Mouse (Mus musculus): ENCODE data around the gene Khdrbs1.
"Not testable (repeated sequence)": the region's sequence is repeated elsewhere in the genome, so short reads cannot be mapped to it uniquely, and the experiment has no call there.

Khdrbs1 gene

DNA sequence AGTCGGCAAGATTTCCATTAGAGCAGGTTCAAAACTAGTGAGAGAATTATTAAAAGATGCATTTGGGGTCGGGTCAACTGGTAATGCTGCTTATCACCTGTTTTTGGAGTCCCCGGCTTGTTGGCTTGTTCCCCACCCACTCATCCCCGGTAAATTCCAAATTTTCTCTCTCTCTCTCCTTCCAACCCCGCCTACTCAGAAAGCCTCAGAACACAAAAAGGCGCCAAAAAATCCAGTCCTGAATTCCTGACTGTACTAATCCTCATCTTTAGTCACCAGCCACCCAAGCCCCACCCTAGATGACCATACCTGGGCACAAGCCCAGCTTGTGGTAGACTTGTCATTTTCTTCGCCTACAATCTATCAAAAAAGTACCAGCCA lies 897 bp upstream of the Khdrbs1 start:
- DNase-seq = no peak

DNA sequence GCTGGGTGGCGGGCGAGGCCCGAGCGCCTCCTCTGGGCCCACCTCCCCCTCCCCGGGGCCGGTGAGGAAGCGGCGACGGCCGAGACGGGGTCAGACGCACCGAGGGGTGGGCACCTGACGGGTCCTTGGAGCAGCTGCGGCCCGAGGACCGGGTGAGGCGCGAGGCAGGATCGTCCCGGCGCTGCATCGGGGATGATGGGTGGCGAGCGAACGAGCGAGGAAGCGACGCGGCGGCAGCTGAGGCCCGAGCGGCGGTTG lies 200 bp downstream of the Khdrbs1 start:
- DNase-seq = no peak

DNA sequence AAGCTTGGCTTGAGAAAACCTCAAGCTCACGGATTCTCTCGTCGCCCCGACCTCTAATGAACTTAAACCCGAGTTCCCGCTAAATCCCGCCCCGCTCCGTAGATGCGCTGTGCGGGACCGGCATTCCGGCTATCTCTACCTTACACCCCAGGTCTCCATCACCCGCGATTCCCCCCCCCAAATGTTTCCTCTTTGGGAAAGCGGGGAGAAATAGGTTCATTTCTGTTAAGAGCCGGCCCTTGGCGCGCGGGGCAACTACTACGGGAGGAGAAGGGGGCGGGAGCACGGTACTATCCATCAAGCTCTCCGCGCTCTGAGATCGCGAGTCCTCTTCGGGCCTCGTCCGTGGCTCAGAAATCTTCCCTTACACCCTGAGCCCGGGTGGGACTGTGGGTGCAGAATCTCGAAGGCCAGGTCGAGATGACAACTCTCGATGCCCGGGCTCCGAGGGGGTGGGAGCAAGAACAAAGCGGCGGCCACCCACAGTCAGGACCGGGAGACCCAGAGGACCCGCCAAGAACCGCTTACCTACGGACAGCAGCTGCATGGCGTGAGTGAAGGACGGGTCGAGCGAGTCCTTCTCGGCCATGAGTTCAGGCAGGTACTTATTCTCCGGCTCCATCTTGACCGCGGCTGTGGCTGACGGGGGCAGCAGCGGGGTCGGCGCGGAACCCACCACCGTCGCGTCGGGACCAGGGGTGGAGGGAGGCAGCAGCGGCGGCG lies 691 bp downstream of the Khdrbs1 start:
- DNase-seq = peak; percentile 64

DNA sequence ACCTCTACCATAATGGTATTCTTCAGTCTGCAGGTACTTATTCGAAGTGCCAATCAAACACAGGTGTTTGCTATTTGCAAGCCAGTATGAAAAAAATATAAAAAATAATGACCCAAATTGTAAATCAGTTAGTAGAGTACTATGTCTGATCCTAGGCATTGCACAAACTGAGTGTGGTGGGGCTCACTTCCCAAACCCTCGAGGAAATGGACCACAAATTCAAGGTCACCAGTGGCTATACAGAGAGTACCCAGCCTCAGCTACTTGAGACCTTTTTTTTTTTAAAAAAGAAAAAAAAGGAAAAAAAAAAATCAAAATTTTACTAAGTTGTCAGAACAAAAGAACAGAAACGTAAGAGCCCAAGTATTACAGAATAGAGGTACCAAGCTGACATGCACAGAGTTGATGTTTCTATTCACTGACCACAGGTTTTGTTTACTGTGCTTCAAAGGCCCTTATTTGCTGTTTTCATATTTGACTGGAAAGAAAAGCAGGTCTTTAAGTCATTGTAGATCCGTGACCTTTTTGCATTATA lies 2.9 kb downstream of the Khdrbs1 start:
- DNase-seq = no peak

DNA sequence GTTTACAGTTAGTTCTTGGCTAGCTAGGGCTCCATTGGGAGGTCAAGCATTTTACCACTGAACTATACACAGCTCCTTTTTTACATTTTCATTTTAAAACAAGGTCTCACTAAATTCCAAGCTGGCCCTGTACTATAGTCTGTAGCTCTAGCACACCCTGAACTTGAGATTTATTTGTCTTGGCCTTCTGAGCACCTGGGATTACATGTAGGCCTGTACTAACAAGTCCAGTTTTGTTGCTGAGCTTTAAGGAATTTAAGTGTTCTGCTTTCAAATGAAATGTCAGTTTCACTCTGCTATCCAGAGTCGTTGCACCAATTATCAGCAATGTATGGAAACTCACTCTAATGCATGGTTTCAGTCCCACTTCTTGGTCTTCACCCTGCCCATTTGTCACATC lies 5.9 kb downstream of the Khdrbs1 start:
- DNase-seq = no peak

DNA sequence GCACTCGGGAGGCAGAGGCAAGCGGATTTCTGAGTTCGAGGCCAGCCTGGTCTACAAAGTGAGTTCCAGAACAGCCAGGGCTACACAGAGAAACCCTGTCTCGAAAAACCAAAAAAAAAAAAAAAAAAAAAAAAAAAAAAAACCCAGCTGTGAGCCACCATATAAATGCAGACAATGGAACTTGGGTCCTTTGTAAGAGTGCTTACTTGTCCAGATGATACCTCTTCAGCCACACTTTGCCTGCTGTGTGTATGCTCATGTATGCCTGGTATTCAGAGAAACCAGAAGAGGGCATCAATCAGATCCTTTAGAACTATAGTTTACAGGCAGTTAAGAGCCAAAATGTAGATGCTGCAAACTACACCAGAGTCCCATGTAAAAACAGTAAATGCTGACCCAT lies 6.6 kb downstream of the Khdrbs1 start:
- DNase-seq = not testable (repeated sequence)

DNA sequence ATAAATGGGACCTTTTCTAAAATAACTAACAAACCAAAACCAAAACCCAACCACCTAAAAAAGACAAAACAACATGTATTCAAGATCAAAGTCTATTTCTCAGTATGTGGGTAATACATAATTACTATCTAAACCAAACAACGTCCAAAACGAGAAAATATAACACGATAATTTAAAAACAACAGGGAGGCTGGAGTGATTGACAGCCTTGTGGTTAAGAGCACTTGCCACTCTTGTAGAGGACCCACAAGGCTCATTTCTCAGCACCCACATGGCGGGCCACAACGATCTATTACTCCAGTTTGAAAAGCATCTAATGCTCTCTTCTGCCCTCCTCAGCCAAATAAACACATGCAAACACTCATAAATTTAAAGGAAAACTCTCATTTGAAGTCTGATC lies 10.7 kb downstream of the Khdrbs1 start:
- no peak for DNase-seq

DNA sequence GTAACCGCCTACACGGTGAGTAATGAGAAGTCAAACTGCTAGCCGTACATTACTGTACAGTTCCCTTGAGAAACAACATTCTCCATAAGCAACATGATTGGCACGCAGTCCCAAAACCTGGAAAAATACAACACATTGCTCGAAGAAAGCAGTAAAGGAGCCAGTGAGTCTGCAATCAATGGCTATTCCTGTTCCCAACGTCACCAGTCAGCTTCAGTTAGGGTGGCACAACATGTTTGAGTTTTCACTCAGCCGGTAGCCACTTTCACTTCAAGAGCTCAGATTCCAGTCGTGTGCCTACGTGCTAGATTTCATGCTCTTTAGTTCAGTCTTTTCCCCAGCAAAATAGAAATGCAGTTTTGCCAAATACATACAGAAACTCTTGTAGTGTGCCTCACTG lies 25.8 kb downstream of the Khdrbs1 start:
- DNase-seq = no peak

DNA sequence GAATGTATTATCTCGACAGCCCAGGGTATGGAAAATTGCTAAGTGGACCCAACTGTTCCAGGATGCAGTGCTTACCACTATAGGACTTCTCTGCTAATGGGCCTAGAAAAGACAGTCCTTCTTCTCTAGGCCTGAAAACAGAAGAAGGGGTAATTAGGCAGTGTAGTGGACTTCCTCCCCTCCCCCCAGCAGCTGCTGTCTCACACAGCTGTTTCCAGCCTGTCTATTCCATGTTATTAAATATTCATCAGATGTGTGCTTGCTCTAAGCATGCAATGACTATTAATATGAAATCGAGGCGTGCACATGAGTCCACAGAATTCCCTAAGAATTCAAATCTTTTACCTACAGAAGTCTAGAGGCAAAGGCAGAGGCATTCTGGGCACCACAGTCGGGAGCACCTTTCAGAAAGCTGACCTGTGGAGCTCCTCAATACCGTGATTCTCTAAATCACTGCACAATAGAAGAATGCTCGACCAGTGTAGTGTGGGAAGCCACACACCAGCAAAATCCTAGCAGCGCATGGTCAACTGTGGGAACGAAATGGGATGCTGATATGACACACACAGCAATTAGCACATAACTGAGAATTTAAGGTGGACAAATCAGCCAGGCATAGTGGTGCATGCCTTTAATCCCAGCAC lies 32.5 kb downstream of the Khdrbs1 start:
- no peak for DNase-seq

DNA sequence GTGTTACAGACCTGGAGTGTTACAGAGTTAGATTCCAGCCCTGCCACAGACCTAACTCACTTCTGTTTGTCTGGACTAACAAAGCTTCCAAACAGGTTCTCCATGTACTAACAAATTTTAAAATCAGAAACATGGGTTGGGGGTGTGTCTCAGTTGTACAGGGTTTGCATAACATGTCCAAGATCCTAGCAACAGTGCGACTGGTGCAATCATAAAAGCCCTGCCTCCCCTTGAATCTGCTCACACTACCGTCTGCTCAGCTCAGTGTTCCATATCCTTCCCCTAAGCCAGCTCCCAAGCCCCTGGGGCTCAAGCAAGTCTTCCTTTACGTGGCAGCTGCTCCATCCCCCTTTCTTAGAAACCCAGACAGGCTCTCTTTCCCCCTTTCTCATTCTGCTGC lies 35.4 kb downstream of the Khdrbs1 start:
- no peak for DNase-seq

DNA sequence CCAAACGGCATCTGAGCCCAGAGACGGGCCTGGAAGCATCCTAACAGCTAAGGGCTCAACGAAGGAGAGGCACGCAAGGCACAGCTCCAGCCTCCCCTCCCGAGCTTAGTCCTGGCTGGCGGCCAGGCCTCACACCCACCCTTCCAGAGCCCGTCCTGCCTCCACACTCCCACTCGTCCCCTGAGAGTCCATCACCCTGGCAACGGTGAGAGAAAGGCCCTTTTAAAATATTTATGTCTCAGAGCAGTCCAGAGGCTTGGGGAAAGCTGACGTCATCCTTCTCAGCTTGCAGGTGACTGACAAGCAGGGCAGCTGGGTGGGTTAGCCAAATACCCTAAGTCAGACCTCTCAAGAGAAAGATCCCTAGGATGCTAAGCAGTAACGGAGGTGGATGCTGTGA lies 39.6 kb downstream of the Khdrbs1 start:
- peak; percentile 60 for DNase-seq

DNA sequence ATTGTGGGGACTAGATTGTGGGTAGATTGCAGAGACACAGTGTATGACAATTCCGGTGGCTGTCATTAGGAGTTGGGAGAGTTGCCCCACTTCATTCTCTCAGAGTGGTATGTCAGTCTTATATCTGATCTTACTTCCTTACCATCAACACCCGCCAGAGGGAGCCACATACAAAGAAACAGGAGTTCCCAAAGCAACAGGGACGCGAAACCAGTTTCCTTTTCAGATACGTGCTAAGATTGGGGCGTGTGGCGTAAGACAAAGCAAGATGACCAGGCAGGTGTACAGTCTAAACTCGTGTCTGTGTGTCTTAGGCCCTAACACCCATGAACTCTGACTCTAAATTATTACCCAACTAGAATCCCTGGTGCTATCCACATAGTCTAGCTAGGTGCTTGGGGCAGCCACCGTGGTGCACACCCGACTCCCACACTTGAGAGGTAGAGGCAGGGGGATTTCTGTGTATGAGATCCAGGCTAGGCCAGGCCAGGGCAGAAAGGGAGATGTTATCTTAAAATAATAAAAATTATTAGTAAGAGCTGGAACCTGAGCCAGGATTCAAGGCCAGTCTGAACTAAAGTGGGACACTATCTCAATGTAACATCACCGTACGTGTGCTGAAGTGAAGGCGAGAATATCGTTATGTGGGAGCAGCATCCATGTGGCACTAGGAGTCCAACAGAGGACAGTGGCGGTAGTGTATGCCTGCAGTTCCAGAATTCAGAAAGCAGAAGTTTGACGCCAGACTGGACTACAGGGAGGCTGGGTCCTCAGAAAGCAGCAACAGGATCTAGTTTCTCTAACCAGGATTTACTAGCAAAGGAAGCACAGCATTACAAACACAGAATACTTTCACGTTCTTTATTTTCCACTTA lies 40.4 kb downstream of the Khdrbs1 start:
- DNase-seq = peak; percentile 86

DNA sequence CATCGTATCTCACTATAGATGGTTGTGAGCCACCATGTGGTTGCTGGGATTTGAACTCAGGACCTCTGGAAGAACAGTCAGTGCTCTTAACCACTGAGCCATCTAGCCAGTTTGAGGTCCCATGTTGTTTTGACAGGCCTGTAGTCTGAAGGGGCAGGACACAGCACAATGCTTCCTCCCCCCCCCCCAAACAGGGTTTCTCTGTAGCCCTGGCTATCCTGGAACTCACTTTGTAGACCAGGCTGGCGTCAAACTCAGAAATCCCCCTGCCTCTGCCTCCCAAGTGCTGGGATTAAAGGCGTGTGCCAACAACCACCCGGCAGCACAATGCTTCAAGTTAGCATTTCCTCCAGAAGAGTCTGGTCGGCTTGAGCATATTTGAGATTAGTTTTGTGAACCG lies 41.4 kb downstream of the Khdrbs1 start:
- not testable (repeated sequence) for DNase-seq

DNA sequence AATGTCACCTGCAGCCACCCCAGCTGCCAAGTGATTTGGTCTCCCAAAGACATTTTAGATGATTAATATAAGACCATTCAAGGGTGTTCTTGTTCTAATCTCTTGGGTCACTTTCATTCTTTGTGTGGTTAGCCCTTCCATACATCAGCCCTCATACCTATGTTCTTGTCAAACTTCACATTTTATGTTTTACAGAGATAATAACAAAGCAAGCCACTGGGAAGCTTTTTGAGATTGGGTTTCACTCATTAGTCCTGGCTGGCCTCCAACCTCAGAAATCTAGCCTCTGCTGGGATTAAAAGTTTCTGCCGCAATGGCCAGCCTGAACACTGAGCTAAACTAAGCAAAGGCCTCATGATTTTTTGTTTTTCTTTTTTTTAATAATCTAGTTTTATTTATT lies 41.9 kb downstream of the Khdrbs1 start:
- DNase-seq = no peak

DNA sequence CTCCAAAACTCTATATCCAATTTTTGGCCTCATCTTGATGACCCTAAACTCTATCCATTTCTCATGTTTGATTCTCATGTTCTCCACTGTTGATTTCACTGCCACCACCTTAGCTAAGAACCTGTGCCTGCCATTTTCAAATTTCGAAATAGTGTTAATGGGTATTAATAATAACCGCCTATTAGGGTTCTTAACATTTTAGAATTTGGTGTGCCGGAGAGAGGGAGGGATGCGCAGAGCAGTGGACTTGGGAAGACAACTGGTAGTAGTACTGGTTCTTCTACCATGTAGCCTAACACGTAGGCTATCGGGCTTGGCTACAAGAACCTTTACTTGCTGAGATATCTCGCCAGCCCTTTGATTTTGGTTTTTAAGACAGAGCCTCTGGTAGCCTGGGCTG lies 44.9 kb downstream of the Khdrbs1 start:
- DNase-seq = no peak

DNA sequence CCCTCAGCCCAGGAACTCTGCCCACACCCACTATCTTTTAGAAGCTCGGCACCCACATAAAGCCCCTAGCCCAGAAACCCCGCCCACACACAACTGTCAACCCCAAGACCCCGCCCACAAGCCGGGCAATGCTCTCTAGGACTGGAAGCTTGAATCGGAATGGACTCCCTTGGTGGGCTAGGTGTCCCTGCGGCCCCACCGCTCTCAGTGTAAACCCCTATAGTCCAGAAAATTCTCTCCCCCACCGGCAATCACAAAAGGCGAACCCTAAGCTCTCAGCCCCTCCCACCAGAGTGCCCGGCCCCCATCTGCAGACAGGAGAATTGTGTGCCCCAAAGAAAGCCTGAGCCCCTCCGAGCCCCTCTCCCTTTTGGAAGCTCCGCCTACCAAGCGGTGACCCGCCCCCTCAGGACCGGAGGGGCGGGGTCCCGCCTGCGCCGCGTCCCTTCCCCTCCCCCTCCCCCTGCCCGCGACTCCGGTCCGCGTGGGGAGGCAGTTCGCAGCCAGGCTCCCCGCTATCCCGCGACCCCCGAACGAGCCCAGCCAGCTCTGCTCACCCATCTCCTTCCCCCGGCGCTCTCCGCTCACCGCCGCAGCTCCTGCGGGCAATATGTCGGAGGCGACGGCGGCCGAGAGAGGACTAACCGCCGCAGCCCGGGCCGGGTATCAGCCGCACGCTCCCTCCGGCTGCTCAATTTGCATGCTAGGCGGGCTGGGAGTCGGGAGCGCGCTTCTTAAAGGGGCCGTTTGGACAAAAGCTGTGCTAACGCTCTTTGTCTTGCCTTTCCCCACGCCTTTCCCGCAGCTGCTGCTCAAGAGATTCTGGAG lies 45.7 kb downstream of the Khdrbs1 start, which contains the start of gene Tmem39b:
Tmem39b (minus strand) TSS at position 681 of the 828 bp plus-strand sequence.
- DNase-seq = peak; percentile 92

DNA sequence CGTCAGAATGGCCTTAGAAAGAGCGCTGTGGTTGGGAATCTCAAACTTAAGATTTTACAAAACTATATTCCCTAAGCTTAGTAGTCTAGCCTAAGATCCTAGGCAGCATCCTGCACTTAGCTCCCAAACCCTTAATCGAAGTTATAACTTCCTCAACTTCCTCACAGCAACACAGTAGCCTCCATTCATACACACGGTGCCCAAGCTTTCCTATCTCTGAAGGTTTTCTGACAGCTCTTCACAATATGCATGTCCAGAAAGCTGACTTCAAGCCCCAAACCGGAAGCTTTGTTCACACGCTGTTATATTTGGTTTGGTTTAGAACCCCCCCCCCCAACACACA lies 46.3 kb downstream of the Khdrbs1 start:
- no peak for DNase-seq

DNA sequence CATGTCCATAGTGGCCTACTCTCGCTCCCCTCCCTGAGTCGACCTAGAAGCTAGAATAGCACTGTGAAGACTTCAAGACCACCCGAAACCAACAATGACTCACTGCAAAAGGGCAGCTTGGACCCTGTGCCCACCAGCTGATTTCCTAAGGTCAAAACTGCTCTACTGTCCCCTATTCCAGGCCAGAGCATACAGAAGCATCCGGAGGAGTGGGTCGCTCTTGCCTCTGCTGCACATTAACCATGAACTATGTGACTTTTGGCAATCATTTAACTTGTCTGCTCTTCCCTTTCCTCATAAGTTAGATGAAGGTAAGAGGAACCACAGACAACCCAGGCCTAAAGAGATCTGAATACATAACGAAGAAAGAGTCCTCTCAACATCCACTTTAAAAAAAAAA lies 57.6 kb downstream of the Khdrbs1 start:
- no peak for DNase-seq

DNA sequence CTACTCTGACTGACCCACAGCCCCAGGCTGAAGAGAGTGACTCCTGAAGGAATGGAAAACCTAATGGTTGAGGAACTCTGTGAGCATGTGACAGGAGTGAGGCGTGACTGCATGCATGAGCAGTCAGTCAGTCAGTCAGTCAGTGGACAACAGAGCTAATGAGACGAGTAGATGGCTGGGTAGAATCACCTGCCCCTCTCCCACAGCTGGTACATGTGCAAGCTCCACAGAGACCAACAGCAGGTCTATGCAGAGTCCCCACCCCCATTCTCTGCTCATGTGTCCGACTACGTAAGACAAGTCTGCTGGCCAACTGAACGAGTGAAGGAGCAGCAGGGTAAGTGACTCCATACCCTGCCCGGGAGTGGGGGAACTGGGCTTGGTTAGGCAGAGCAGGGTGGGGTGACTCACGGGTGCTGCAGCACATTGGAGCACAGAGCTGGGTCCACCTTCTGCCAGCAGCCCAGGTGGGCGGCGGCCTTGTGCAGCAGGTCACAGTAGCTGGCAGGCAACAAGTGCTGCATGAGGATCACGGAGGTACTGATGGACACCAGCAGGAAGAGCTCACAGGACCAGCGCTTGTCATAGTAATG lies 58.1 kb downstream of the Khdrbs1 start:
- DNase-seq = no peak

DNA sequence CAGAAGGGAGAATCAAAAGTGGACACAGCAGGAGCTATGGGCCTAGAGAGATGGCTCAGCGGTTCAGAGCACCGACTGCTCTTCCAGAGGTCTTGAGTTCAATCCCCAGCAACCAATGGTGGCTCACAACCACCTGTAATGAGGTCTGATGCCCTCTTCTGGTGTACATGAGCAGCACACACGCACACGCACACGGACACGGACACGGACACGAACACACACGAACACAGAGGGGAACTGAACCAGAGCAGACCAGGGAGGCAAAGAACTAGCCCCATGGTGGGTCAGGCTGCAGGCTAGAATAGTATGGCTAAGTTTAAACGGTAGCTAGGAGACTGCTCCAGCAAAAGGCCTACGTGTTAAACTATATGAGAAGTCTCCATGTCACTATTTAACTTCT lies 60.3 kb downstream of the Khdrbs1 start:
- DNase-seq = no peak

DNA sequence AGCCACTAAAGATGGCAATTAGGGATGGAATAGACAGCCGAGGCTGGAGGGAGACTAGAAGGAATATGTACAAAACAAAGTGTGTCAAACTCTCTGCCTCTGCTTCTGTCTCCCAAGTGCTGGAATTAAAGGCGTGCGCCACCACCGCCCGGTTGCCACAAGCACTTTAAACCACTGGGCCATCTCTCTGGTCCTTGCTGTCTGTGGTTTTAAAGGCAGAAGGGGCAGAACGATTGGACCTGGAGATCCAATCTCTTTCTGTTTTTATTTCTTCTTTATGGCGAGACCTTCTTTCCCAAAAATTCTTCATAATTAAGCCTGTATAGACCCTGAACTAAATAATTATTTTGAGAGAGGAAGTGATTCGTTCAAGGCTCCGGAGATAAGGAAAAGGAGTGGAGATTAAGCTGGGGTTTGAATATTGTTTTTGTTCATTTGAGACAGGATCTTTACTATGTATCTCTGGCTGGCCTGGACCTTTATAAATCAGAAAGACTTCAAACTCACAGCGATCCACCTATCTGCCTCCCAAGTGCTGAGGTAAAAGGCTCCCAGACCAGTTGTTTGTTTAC lies 69.1 kb downstream of the Khdrbs1 start:
- no peak for DNase-seq
